Mouse (Mus musculus) spleen, postnatal 4 days (tissue): ENCODE data around the gene Kank3.
"Not testable (repeated sequence)": the region's sequence is repeated elsewhere in the genome, so short reads cannot be mapped to it uniquely, and the experiment has no call there.

Experiments
- DNase-seq, 2 experiments: peaks; one replicate each; pipeline ENCODE4 v3.0.0; 2022; ENCODE audit warnings: low spot score in 2 of 2

The Kank3 gene

GRCm38 (mm10) chr17:33807181-33807888 is 3.0 kb upstream of the Kank3 start:
- DNase-seq = no peak

- no peak for DNase-seq
These were observed 2.1 kb upstream of the Kank3 start for GRCm38 (mm10) chr17:33808192-33808591.

GRCm38 (mm10) chr17:33811142-33811516 is 810 bp downstream of the Kank3 start:
- no peak for DNase-seq

- no peak for DNase-seq
These were observed 2.2 kb downstream of the Kank3 start for GRCm38 (mm10) chr17:33812475-33812874.

GRCm38 (mm10) chr17:33812990-33813389 is 2.7 kb downstream of the Kank3 start:
- DNase-seq = no peak

- no peak for DNase-seq
These were observed 5.1 kb downstream of the Kank3 start for GRCm38 (mm10) chr17:33815399-33815798.

- DNase-seq = no peak
These were observed 6.3 kb downstream of the Kank3 start for GRCm38 (mm10) chr17:33816612-33817011.

GRCm38 (mm10) chr17:33817184-33817968 is 7.1 kb downstream of the Kank3 start:
- DNase-seq = peak; percentile 89 to 92

GRCm38 (mm10) chr17:33817969-33818643 is 7.8 kb downstream of the Kank3 start:
- no peak for DNase-seq

GRCm38 (mm10) chr17:33822436-33822959 is 12.2 kb downstream of the Kank3 start:
- no peak for DNase-seq

GRCm38 (mm10) chr17:33823171-33823570 is 12.9 kb downstream of the Kank3 start:
- not testable (repeated sequence) for DNase-seq

GRCm38 (mm10) chr17:33824084-33824996 is 14.0 kb downstream of the Kank3 start, which contains the start of the genes Rps28 and Ndufa7:
Rps28 (minus strand) TSS chr17:33824562.
Ndufa7 (plus strand) TSS chr17:33824572.
- DNase-seq = peak; percentile 98

GRCm38 (mm10) chr17:33824997-33825330 is 14.6 kb downstream of the Kank3 start:
- DNase-seq = not testable (repeated sequence)

- DNase-seq = no peak
These were observed 15.1 kb downstream of the Kank3 start for GRCm38 (mm10) chr17:33825462-33825861.

GRCm38 (mm10) chr17:33826850-33827249 is 16.5 kb downstream of the Kank3 start:
- DNase-seq = peak; percentile 66 to 86

- no peak for DNase-seq
These were observed 18.6 kb downstream of the Kank3 start for GRCm38 (mm10) chr17:33828892-33829291.

- DNase-seq = no peak
These were observed 19.2 kb downstream of the Kank3 start for GRCm38 (mm10) chr17:33829561-33829960.

- DNase-seq = peak; percentile 86 to 95
These were observed 32.9 kb downstream of the Kank3 start, which contains the start of gene Cd320 for GRCm38 (mm10) chr17:33842966-33843795. Cd320 (plus strand) TSS chr17:33843091.

GRCm38 (mm10) chr17:33844196-33844595 is 33.9 kb downstream of the Kank3 start:
- no peak for DNase-seq

GRCm38 (mm10) chr17:33848139-33848538 is 37.8 kb downstream of the Kank3 start:
- DNase-seq = no peak
